Mouse (Mus musculus) bone marrow, adult 2 months (tissue): ENCODE measurements around the gene Ntng1.

Source experiments
- CTCF ChIP-seq: fragments of 200-500 bp; IDR thresholded peaks from 2 replicates; pipeline ENCODE4 v1.5.1; 2011; ENCODE audit warnings: low read length, control low read depth; ENCODE audit not compliant: control insufficient read depth, insufficient read depth
- POLR2A ChIP-seq: fragments of 200-500 bp; IDR thresholded peaks from 2 replicates; pipeline ENCODE4 v1.6.1; 2011; ENCODE audit warnings: low read depth, mild to moderate bottlenecking, control low read depth, low read length, borderline replicate concordance; ENCODE audit not compliant: control insufficient read depth

DNA sequence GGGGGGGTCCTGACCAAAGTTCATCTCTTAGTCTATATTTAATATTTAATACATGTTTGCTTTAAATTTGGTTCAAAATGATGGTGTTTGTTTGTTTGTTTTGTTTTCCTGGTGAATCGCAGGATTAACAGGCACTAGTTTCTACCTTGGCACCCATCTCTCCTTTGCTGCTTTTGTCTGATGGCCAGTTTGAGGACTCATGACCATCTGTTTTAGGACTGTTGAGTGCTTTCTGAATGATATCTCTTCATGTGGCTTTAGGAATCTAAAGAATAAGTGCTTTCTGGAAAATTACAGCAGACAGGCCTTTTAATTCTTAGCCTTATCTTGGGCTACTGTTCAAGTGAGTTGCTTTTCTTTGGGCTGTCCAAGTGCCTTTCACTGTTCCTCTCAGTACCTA lies 318.0 kb downstream of the Ntng1 start:
- TF ChIP-seq CTCF (no peak), POLR2A (no peak)
